Mouse (Mus musculus) limb, embryonic 11.5 days (tissue): ENCODE measurements around the gene Mitf. TPM values are rescaled to one million over a fixed set of nuclear protein-coding genes. Genes with fewer than 3 reads are reported as not detected.

Experiments used
- ATAC-seq: fragments of 200-750 bp; cut with Nextera tagmentation; 2 replicates; pipeline ENCODE4 v1.8.0; 2017; ENCODE audit warnings: low read depth; ENCODE audit not compliant: insufficient number of reproducible peaks, low FRiP score, low TSS enrichment
- DNase-seq: peaks from one replicate; pipeline ENCODE4 v3.0.0-alpha.2; 2015; ENCODE audit warnings: low spot score
- H3K27ac ChIP-seq: fragments of 300-500 bp; sonication (generic); replicated peaks from 2 replicates; pipeline ENCODE4 v1.5.1; 2014; ENCODE audit warnings: low read depth, mild to moderate bottlenecking, low read length
- H3K27me3 ChIP-seq: fragments of 300-500 bp; sonication (generic); 2 replicates; pipeline ENCODE4 v1.6.1; 2014; ENCODE audit warnings: mild to moderate bottlenecking, low read length, mixed read lengths; ENCODE audit not compliant: control insufficient read depth, insufficient read depth
- H3K36me3 ChIP-seq: fragments of 300-500 bp; sonication (generic); 2 replicates; pipeline ENCODE4 v1.6.1; 2014; ENCODE audit warnings: mild to moderate bottlenecking, low read length, moderate library complexity, mixed read lengths; ENCODE audit not compliant: control insufficient read depth, insufficient read depth
- H3K4me1 ChIP-seq: fragments of 300-500 bp; sonication (generic); 2 replicates; pipeline ENCODE4 v1.6.1; 2014; ENCODE audit warnings: low read length, mixed read lengths; ENCODE audit not compliant: control insufficient read depth, insufficient read depth
- H3K4me2 ChIP-seq: fragments of 300-500 bp; sonication (generic); 2 replicates; pipeline ENCODE4 v1.6.1; 2014; ENCODE audit warnings: low read depth, mild to moderate bottlenecking, moderate library complexity; ENCODE audit not compliant: severe bottlenecking
- H3K4me3 ChIP-seq: fragments of 300-500 bp; sonication (generic); 2 replicates; pipeline ENCODE4 v1.5.1; 2014; ENCODE audit warnings: low read depth, low read length
- H3K9ac ChIP-seq: fragments of 300-500 bp; sonication (generic); 2 replicates; pipeline ENCODE4 v1.6.1; 2014; ENCODE audit warnings: mild to moderate bottlenecking, low read length
- H3K9me3 ChIP-seq: fragments of 300-500 bp; sonication (generic); 2 replicates; pipeline ENCODE4 v1.6.1; 2016; ENCODE audit warnings: low read length; ENCODE audit not compliant: control insufficient read depth
- WGBS: fragments of 180-500 bp; shearing (Covaris S2); extraction: QIAGEN DNeasy Blood & Tissue Kit; methylation state at CpG from one replicate; pipeline ENCODE4 v1.1.7; 2014; 5-methylcytosine and 5-hydroxymethylcytosine counted together
- polyA plus RNA-seq: library from polyadenylated mRNA; unstranded; fragments of >200 nt; fragmentation: Nextera tagmentation; extraction: Ambion mirVana; gene quantifications from 2 replicates; pipeline ENCODE4 v1.2.1, GENCODE M21; 2014

The Mitf gene
- polyA plus RNA-seq, 1 experiment from 2014 or later: 1.1 TPM

DNA sequence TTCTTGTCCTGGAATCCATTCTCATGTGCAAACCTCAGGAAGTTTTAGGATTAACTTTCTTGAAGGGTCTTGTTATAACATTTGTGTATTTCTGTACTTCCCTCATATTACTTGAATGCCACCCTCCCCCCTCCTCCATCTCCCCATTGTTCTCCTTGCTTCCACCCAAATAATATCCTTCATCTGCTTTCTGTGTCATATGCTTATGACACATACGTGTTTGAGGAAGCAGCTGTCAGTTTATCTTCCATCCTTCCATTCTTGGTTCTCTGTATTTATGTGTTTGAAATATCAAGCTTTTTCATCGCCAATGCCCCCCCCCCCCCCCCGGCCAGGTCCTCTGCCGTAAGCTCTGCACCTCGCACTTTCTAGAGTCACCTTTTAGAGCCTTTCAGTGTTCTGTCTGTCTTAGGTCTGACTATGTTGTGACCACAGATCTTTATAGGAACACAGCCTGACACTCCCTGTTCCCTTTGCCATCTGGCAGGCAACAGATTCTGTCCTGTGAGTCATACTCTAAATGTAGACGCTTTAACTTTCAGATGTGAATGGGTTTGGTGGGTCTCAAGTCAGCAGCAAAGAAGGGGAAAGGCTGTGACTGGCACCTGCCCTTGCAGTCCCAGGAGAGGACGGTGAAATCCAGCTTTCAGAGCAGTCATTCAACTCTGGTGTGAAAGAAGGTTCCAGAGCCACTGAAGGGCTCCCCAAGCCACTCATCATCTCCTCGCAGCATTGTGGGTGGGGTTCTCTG, 48.7 kb downstream of the Mitf start:
- Histone ChIP-seq H3K9ac (no peak overlapping the region), H3K4me3 (no peak overlapping the region), H3K4me2 (no peak overlapping the region), H3K27me3 (no peaks in the 10 kb centered on the region), H3K36me3 (no peaks in the 10 kb centered on the region), H3K27ac (no peak overlapping the region), H3K4me1 (no peaks in the 10 kb centered on the region), H3K9me3 (no peaks in the 10 kb centered on the region)
- DNase-seq (no peak), ATAC-seq (no peak)
- 89% methylated on average over 8 of the region's 8 CpGs for WGBS

DNA sequence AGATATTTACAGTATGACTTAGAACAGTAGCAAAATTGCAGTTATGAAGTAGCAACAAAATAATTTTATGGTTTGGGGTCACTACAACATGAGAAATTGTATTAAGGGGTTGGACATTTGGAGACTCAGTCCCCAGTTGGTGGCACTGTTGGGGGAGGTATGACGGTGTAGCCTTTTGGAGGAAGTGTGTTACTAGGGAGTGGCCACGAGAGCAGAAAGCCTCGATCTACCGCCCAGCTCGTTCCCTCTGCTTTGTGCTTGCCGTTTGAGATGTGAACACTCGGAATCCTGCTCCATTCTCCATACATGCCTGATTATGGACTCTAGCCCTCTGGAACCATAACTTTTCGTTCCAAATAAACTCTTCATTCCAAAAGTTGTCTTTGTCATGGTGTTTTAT, 49.6 kb downstream of the Mitf start:
- Histone ChIP-seq H3K9me3 (no peaks in the 10 kb centered on the region), H3K36me3 (no peaks in the 10 kb centered on the region), H3K4me2 (no peak overlapping the region), H3K4me3 (no peak overlapping the region), H3K4me1 (no peaks in the 10 kb centered on the region), H3K27me3 (no peaks in the 10 kb centered on the region), H3K9ac (no peak overlapping the region), H3K27ac (no peak overlapping the region)
- 81% methylated on average over 8 of the region's 8 CpGs for WGBS
- no peak for ATAC-seq
- no peak for DNase-seq

DNA sequence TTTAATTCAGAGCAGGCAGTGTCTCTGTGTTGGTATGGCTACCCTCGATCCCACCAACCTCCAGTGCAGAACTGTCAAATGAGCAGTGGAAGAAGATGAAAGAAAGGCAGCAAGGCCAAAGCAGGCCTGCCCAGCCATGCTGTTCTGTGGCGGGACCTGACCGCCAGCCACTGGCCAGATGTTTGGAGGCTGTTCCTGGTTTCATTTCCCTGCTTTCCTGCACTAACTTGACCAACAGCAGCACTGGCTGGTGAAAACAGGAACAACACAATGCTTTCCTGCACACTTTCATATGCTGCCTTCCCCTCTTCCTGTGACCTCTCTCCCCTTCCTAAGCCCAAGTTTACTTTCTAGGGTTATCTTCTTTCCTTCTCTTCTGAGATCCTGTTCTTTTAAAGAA, 50.8 kb downstream of the Mitf start:
- no peaks in the 10 kb centered on the region for H3K9me3 ChIP-seq
- no peak overlapping the region for H3K27ac ChIP-seq
- no peak overlapping the region for H3K9ac ChIP-seq
- WGBS: 36% methylated on average over 3 of the region's 3 CpGs
- ATAC-seq (no peak), DNase-seq (peak; percentile 48)
- no peaks in the 10 kb centered on the region for H3K4me1 ChIP-seq
- H3K36me3 ChIP-seq: no peaks in the 10 kb centered on the region
- no peaks in the 10 kb centered on the region for H3K27me3 ChIP-seq
- H3K4me2 ChIP-seq: no peak overlapping the region
- H3K4me3 ChIP-seq: no peak overlapping the region

DNA sequence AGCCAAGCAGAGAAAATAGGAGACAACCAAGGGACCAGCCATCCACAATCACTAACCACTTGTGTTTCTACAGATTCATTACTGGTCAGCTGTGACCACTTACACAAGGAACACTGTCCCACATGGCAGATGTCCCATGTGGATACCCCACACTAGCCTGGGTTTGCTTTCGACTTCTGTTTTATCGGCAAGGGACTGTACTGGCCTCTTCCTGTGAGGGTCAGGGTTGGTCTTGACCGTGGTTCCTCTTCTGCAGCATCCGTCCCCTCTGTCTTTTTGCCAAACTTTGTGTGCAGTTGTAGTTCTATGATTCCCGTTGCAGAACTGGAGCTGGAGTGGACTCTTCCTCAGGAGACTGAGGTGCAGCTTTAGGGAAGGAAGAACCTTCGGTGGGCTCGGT, 59.7 kb downstream of the Mitf start:
- Histone ChIP-seq H3K4me1 (no peaks in the 10 kb centered on the region), H3K27me3 (no peaks in the 10 kb centered on the region)
- 91% methylated on average over 7 of the region's 7 CpGs for WGBS

DNA sequence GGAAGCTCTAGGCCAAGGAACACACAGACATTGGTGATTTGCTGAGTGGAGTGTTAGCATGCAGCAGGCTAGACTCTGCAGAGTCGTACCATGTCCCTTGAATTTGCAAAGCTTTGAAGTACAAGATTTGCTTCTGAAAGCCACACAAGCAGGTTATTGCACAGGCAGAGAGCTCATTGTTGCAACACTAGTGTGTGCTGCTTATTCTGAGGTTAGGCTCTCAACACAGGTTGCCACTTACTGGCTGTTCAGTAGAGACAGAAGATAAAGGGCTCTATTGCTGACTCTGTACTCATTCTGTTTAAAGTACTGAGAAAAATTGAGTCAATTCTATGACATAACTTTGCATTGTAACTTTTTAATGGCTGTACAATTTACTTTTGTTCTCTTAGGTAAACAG, 61.2 kb downstream of the Mitf start:
- no peak overlapping the region for H3K4me3 ChIP-seq
- H3K9me3 ChIP-seq: no peaks in the 10 kb centered on the region
- no peaks in the 10 kb centered on the region for H3K36me3 ChIP-seq
- H3K27me3 ChIP-seq: no peaks in the 10 kb centered on the region
- H3K4me1 ChIP-seq: no peaks in the 10 kb centered on the region
- 88% methylated on average over 1 of the region's 1 CpGs for WGBS
- no peak overlapping the region for H3K27ac ChIP-seq
- ATAC-seq (no peak), DNase-seq (no peak)
- no peak overlapping the region for H3K4me2 ChIP-seq
- H3K9ac ChIP-seq: no peak overlapping the region

More for the DNA sequence above, 59.7 kb downstream of the Mitf start:
- no peak overlapping the region for H3K9ac ChIP-seq
- H3K4me3 ChIP-seq: no peak overlapping the region
- DNase-seq: no peak
- H3K36me3 ChIP-seq: no peaks in the 10 kb centered on the region
- no peak overlapping the region for H3K4me2 ChIP-seq
- no peak for ATAC-seq
- H3K9me3 ChIP-seq: no peaks in the 10 kb centered on the region
- H3K27ac ChIP-seq: no peak overlapping the region

DNA sequence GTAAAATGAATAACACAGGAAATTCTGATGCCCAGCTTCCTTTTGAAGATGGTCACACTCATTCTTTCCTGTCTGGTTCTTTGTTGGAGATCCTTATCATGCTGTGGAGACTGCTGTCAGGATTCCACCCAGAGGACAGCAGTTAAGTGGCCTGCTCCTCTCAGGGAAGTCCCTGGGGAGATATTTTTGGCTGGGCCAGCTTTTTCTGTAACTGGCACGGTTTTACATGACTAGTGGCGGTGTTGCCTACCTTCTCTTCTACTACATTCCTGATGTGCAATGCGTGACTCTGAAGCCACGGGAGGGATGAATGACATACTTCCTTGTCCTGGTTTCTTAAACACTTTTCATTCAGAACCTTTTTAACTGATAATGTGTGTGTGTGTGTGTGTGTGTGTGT, 63.1 kb downstream of the Mitf start:
- no peaks in the 10 kb centered on the region for H3K9me3 ChIP-seq
- no peaks in the 10 kb centered on the region for H3K27me3 ChIP-seq
- H3K36me3 ChIP-seq: no peaks in the 10 kb centered on the region
- H3K4me3 ChIP-seq: no peak overlapping the region
- no peak overlapping the region for H3K27ac ChIP-seq
- no peak overlapping the region for H3K4me2 ChIP-seq
- 88% methylated on average over 4 of the region's 4 CpGs for WGBS
- no peak for DNase-seq
- H3K4me1 ChIP-seq: no peaks in the 10 kb centered on the region
- no peak overlapping the region for H3K9ac ChIP-seq
- ATAC-seq: no peak

DNA sequence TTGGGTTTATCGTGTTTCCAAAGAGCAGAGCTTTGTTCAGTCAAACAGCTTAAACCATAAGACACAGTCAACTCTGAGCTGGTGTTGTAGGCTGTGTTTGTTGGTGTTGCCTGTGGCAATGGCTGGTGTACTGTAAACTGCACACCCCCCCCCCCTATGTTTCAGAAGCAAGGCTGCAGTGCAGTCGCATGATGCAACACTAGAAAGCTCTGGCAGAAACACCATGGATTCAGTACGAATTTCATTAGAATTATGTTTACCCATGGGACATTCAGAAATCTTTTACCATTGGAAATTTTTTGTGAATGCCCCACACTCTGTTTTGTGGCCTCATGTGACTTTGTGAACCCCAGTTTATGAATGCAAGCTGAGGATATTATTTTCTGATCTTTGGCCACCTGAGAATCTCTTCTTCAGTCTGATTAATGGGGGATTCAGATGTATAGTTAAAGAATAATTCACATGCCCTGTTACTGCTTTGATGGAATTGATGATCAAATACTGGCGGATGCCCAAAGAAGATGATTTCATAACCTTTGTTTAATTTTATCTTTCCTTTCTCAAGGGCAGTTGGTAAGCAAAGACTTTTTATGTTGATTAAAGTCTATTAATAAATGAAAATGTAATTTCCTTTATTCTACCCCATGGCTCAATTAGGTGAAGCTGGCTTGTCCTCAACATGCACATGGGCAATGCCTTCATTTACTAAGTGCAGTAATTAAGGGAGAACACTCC, 64.6 kb downstream of the Mitf start:
- H3K27me3 ChIP-seq: no peaks in the 10 kb centered on the region
- H3K36me3 ChIP-seq: no peaks in the 10 kb centered on the region
- DNase-seq (no peak), ATAC-seq (no peak)
- no peaks in the 10 kb centered on the region for H3K9me3 ChIP-seq
- H3K4me1 ChIP-seq: no peaks in the 10 kb centered on the region
- WGBS: 95% methylated on average over 4 of the region's 4 CpGs
- H3K27ac ChIP-seq: no peak overlapping the region
- no peak overlapping the region for H3K4me3 ChIP-seq
- H3K4me2 ChIP-seq: no peak overlapping the region
- H3K9ac ChIP-seq: no peak overlapping the region

DNA sequence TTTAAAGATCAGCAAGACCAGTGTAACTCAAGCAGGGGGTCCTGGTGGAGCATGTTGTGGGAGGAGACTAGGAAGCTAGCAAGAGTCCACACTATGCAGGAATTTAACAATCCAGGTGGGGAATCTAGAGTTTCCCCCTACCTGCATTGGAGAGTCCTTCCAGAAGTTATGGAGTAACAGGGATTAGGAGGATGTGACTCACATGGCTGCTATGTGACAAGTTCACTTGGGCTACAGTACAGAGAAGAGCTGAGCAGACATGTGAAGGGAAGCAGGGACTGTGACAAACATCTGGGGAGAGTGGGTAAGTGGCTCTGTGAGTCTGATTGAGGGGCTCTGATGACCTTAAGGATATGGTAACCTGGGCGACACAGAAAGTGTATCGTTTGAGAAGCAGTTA, 66.2 kb downstream of the Mitf start:
- Histone ChIP-seq H3K9ac (no peak overlapping the region), H3K4me2 (no peak overlapping the region), H3K36me3 (no peaks in the 10 kb centered on the region), H3K9me3 (no peaks in the 10 kb centered on the region), H3K27ac (no peak overlapping the region), H3K4me1 (no peaks in the 10 kb centered on the region), H3K4me3 (no peak overlapping the region), H3K27me3 (no peaks in the 10 kb centered on the region)
- DNase-seq (no peak), ATAC-seq (no peak)
- 80% methylated on average over 2 of the region's 2 CpGs for WGBS
